Mouse (Mus musculus) brain, embryonic 18.5 days (tissue): ENCODE measurements around the gene Gm28043.
"Not testable (repeated sequence)": the region's sequence is repeated elsewhere in the genome, so short reads cannot be mapped to it uniquely, and the experiment has no call there.

Experiments
- DNase-seq: peaks from one replicate; pipeline ENCODE4 v3.0.0-alpha.2; 2012; ENCODE audit warnings: low read depth, low spot score

Gene Gm28043

GRCm38 (mm10) chr17:29711076-29711744 is 96.5 kb downstream of the Gm28043 start:
- DNase-seq: no peak

GRCm38 (mm10) chr17:29711745-29712431 is 97.2 kb downstream of the Gm28043 start:
- DNase-seq: no peak

DNA sequence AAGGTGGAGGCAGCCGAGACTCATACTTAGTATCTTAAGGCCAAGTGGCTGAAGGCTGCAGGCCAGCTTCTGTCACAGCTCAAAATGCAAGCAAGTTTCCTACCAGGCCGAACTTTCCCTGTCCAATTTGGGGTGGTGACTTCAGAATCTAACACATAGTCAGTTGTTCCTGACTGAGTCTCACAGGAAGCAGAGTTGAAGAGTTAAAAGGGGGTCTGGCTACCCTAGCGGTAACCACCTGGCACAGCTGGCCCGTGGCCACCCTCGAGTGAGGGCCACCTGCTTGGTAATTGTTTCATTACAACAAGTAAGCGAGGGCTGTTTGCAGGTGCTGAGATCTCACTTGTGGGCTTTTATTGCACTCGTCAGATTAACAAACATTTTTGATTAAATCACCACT is 97.9 kb downstream of the Gm28043 start:
- DNase-seq: no peak

DNA sequence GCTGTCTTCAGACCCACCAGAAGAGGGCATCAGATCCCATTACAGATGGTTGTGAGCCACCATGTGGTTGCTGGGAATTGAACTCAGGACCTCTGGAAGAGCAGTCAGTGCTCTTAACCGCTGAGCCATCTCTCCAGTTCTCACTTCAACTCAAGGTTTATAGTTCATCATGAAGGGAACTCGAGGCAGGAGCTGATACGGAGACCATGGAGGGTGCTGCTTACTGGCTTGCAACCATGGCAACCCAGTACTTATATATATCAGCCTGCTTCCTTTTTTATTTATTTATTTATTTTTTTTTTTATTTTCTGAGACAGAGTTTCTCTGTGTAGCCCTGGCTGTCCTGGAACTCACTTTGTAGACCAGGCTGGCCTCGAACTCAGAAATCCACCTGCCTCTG is 99.1 kb downstream of the Gm28043 start:
- not testable (repeated sequence) for DNase-seq

- DNase-seq: peak; percentile 96
These were observed 102.2 kb downstream of the Gm28043 start, which contains the start of gene Ccdc167 for GRCm38 (mm10) chr17:29716732-29717445. Gene Ccdc167, minus strand, starts transcription at chr17:29717044.

DNA sequence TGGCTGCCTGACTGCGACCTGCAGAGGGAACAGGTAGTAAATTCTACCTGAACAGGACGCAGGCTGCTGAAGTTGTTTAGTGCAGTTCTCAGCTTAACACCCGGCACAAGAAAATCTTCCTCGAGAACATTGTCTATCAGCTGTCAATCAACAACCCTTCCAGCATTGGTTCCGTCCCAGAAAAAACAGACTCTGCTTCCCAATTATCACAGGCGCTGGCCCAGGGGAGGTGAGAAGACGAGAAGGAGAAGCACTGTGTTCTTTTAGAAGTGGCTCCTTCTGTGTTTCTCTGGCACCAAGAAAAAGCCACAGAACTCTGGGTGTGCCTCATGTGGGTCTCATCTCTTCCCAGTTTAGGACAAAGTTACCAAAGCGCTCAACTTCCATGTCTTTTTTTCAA is 104.0 kb downstream of the Gm28043 start:
- no peak for DNase-seq

DNA sequence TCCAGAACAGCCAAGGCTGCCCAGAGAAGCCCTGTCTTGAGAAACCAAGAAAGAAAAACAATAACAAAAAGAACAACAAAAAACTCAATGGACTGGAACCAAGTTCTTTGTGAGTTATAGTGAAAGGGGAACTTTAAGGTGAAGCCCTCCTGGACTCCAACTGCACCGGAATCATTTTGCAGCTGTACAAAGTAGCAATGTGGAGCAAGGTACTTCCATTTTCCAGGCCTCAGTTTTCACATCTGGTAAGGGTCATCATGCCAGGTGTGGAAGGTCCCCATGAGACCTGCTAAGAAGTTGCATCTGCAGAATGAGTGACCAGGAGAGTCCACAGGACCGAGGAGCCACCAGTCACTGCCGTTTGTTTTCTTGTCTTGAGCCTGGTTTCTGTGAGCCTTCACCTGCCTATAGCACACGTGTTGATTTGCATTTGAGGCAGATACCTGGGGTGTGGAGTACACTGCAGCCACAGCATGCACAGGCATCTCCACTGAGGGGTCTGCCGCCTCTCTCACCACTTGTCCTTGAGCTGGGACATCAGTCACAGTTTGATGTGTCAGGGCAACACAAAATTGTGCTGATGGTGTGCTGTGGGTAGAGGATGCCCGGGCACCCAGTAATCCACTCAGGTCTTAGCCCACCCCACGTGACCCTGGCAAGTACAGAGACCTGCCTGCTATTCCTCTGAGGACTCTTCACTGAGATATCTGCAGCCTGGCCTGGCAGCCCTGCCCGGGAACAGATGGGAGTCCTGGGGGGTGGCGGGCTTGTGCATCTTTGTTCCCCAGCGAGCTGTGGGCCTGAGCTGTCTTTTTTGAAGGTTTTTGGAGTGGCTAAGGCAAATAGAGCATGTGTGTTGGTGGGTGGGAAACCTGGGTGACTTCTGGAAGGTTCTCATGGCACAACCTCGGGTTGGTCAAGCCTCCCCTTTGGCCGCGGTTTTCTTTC is 105.2 kb downstream of the Gm28043 start:
- DNase-seq: no peak

- no peak for DNase-seq
These were observed 106.2 kb downstream of the Gm28043 start for GRCm38 (mm10) chr17:29720755-29721365.

GRCm38 (mm10) chr17:29724610-29725009 is 109.9 kb downstream of the Gm28043 start:
- no peak for DNase-seq

DNA sequence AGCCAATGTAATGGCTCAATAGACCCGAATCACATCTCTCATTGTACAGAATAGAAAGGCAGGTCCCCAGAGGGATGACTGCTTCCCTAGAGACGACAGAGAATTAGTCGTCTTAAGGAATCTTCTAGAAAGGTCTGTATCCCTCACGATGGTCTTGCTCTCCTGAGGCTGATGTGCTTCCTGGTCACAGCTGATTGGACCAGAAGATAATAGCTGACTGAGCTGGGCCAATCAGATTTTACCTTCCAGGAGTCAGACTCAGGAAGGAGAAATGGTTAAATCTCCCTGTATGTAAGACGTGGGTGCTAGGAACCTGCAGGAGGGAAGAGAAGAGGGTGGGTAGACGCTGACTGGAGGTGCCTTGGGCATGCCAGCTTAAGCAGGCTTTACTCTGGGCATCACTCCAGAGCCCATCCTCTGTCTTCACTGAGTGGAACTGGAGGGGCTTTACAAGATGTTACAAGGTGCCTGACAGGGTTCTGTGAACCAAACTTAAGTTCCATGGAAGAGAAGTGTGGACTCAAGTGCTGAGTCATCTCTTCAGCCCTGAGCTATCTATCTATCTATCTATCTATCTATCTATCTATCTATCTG is 110.4 kb downstream of the Gm28043 start:
- DNase-seq: no peak

GRCm38 (mm10) chr17:29728082-29728481 is 113.4 kb downstream of the Gm28043 start:
- no peak for DNase-seq

- no peak for DNase-seq
These were observed 116.0 kb downstream of the Gm28043 start for GRCm38 (mm10) chr17:29730510-29731265.

- DNase-seq: no peak
These were observed 116.7 kb downstream of the Gm28043 start for GRCm38 (mm10) chr17:29731266-29731952.

- DNase-seq: no peak
These were observed 117.3 kb downstream of the Gm28043 start for GRCm38 (mm10) chr17:29731953-29732325.

DNA sequence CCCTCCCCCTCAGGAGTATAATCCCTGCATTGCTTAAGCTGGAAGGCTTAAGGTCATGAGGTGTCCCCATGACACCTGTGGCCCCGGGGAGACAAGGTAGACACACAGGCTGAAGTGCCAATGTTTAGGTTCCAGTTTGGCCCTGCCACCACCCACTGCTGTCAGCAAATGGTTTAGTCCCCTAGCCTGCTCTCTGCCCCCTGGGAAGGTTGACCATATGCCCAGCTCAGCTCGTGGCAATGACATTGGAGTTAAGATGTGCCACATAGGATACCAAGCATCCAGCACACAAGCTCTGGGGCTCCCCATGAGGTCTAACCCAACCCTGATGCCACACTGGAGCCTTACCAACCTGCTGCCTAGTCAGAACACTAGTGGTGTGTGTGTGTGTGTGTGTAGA is 117.8 kb downstream of the Gm28043 start:
- no peak for DNase-seq

DNA sequence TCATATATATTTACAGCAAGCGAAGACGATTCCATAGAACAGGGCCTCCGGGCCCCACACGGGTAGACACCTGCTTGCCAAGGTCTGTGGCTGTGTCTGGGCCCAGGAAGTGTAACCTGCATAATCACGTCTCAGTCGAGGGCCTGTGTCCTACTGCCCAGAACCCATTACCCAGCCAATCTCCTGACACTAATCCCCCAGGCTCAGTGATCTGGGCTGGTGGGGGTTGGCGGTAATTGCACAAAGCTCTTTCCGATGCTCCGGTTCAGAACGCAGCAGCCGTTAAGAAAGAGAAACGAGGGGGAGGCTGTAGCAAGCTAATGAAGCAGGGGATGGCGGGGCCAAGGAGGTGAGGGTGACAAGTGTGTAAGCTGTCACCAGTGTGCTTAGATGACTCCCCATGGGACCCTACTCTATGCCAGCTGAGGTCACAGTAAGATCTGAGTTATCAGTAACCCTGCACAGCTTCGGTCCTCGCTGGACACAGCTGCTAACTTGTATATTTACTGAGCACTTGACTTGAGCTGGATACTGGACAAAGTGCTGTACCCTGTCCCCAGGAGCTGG is 121.9 kb downstream of the Gm28043 start:
- DNase-seq: no peak

- no peak for DNase-seq
These were observed 123.5 kb downstream of the Gm28043 start for GRCm38 (mm10) chr17:29737849-29738804.

DNA sequence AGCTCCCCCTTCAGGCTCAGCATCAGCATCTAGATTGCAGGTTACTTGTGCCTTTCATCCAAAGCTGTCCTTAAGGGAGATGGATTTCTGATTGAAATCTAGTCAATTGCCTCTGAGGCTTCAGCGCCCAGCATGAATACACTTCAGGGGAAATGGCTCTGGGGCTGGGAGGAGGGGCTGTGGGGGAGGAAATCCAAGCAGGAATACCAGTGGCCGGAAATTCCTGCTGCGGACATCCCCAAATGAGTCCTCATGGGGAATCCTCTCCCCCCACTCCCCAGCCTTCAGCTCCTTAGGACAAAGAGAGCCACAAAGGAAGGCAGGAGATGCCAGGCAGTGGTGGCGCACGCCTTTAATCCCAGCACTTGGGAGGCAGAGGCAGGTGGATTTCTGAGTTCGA is 132.8 kb downstream of the Gm28043 start:
- no peak for DNase-seq
